Mouse (Mus musculus) ovary, adult 2 months (tissue): Measurements from ENCODE around the gene Pde6h. TPM values are rescaled to one million over a fixed set of nuclear protein-coding genes. Genes with fewer than 3 reads are reported as not detected.

Source experiments
- polyA plus RNA-seq: library from polyadenylated mRNA; depleted of rRNA; stranded (reverse); fragments of >200 nt; gene quantifications from 2 replicates; pipeline ENCODE4 v1.2.3, GENCODE M21; 2012; rRNA removed

The Pde6h gene
- polyA plus RNA-seq = 0.49 TPM in 1 of 2 replicates, not detected in the other

GRCm38 (mm10) chr6:136923532-136923931 is at the start of gene Pde6h:
TSS of gene Pde6h (plus strand) at chr6:136923832.

GRCm38 (mm10) chr6:136875670-136876069 is 48.0 kb upstream of the Pde6h start, which contains the start of gene Mgp:
TSS of gene Mgp (minus strand) at chr6:136875823.

GRCm38 (mm10) chr6:136922080-136922479 is 1.6 kb upstream of the Pde6h start, which contains the start of gene Erp27:
TSS of gene Erp27 (minus strand) at chr6:136922180.

DNA sequence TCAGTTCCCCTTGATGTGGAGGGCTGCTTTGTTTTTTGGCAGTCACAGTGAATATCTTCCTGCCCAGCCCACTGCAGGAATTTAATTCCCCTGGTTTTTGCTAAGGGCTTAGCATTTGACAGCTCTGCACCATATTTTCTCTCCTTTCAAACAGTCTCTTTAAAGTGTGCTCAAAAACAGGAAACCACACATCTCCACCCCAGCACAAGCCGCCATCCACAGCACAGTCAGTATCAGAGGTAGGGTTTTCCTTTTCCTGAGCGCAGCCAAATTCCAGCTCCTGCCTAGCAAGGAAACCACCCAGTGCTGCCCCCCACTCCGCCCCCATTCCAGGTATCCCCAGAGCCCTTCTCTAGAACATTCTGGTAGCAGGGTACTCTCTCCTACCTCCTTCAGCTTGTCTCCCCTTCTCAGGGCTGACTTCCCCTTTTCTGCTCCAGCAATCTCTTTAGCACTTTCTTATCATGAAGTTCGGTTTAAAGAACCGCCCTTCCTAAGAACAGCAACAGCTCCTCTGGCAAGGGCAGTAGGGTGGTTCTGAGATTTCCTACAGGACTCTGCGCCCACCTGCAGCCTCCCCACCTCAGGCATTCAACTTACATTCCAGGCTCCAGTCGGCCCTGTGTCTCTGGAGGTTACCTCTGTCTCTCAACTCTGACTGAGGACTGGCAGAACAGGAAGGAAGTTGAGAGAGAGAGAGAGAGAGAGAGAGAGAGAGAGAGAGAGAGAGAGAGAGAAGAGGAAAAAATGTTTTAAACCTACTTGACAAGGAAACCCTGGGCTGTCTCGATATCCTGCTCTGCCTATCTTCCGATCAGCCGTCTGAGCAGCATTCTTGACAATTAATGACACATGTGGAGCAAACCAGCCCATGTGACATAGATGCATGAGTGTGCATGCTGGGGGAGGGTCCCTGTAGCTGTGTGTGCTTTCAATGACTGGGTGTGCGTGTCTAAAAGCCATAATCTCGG is 17.7 kb downstream of the Pde6h start, which contains the start of gene Arhgdib:
Gene Arhgdib, minus strand, starts transcription at position 849 of the 971 bp plus-strand sequence.

Other genes starting within 250 kb of the Pde6h start
- 0.10 TPM in 1 of 2 replicates, not detected in the other for gene Gucy2c, start 142.1 kb upstream of the Pde6h start, polyA plus RNA-seq
- 2.6 and 3.5 TPM in 2 replicates for gene Hist4h4, start 119.4 kb upstream of the Pde6h start, polyA plus RNA-seq
- gene H2afj, start 115.6 kb upstream of the Pde6h start, polyA plus RNA-seq = 415 and 517 TPM in 2 replicates
- 3.3 and 4.9 TPM in 2 replicates for gene BC049715, start 96.2 kb upstream of the Pde6h start, polyA plus RNA-seq
- 36.3 and 50.5 TPM in 2 replicates for gene Wbp11, start 95.6 kb upstream of the Pde6h start, polyA plus RNA-seq
- gene Smco3, start 88.4 kb upstream of the Pde6h start, polyA plus RNA-seq = 0.16 TPM in 1 of 2 replicates, not detected in the other
- 7.8 and 9.4 TPM in 2 replicates for gene Art4, start 66.1 kb upstream of the Pde6h start, polyA plus RNA-seq
- 1,591 and 1,646 TPM in 2 replicates for gene Mgp, start 48.0 kb upstream of the Pde6h start, polyA plus RNA-seq
- gene Erp27, start 1.7 kb upstream of the Pde6h start, polyA plus RNA-seq = not detected in 2 replicates
- 12.8 and 17.7 TPM in 2 replicates for gene Arhgdib, start 18.1 kb downstream of the Pde6h start, polyA plus RNA-seq
- 42.7 and 48.8 TPM in 2 replicates for gene Rerg, start 246.7 kb downstream of the Pde6h start, polyA plus RNA-seq